Mouse (Mus musculus) gonadal fat pad, adult 2 months (tissue): ENCODE data around the gene Ttbk2. TPM values are rescaled to one million over a fixed set of nuclear protein-coding genes. Genes with fewer than 3 reads are reported as not detected.
A peak's percentile ranks its signal among the peaks of the same experiment; 100 is the strongest.

Source experiments
- DNase-seq: peaks from one replicate; pipeline ENCODE4 v3.0.0-alpha.2; 2012; ENCODE audit warnings: low read depth
- polyA plus RNA-seq: library from polyadenylated mRNA; depleted of rRNA; stranded (reverse); fragments of >200 nt; gene quantifications from 2 replicates; pipeline ENCODE4 v1.2.3, GENCODE M21; 2012

Ttbk2 gene
- polyA plus RNA-seq, 1 experiment: 3.1 TPM

DNA sequence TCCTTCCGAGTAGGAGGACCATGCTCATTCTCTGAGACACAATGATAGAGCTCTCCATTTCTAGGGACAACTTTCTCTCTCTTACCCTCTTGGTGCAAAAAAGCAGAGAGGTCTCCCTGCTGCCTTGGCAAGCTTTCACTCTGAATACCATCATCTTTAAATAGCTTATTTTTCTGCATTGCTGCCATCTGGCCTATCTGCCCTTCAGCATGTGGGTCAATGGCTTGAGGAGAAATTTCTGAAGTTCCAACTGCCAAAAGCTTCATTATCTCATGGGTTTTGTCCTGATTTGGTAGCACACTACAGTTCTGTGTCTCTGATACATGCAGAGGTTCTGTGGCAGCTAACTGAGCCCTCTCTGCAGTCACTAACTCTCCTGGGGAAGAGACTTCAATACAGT is 104.9 kb downstream of the Ttbk2 start:
- DNase-seq: no peak

DNA sequence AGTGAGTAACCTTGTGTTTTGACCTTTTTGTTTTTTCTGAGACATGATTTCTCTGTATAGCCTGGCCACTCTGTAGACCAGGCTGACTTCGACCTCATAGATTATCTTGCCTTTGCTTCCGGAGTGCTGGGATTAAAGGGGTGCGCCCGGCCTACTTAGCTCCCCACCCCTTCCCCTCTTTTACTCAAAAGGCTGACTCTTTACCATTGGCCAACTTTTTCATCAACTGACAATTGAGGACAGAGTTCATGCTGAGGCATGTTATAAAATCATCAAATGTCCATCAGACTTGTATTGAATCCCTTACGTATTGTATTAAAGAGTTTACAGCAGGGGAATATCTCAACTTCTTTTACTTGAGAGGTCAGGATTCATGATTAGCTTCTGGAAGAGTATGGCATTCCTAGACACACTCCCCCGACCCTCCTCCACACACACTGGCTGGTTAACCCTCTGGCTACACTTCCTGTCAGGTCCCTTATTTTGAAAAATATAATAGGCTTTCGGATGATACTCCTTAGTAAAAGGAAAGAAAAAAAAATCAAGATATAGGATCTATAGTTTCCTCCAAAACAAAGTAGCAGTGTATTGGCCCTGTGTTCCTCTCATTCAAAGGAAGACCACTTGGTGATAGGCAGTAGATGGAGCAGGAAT is 118.4 kb downstream of the Ttbk2 start:
- DNase-seq: no peak

DNA sequence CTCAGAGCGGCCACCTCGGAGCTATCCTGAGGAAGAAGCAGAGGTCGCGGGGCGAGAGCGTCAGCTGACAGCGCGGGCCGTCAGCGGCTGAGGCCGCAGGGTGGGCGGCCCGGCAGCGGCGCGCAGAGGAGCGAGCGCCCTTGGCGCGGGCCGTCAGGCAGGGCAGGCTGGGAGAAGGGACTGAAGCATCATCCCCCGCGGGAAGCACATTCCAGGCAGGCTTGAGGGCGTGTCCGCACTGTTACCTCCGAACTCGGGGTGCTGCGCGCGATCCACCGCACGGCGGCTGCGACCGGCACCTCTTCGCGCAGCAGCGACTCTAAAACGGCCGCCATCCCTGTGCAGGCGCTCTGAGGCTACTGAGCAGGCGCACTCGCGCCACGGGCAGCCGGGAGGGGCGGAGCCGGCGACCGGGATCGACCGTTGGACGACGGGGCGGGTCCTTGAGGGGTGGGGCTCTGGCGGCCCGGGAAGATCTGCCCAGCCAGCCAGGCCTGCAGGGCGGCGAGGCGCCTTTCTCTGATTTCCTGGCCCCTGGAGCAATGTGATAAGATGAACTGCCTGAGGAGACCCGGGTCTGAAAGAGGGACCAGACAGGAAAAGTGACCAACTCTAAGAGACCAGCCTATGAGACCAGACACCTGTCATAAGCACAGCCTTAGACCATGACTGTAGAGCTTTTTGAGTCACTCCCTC is 119.1 kb downstream of the Ttbk2 start:
- no peak for DNase-seq

DNA sequence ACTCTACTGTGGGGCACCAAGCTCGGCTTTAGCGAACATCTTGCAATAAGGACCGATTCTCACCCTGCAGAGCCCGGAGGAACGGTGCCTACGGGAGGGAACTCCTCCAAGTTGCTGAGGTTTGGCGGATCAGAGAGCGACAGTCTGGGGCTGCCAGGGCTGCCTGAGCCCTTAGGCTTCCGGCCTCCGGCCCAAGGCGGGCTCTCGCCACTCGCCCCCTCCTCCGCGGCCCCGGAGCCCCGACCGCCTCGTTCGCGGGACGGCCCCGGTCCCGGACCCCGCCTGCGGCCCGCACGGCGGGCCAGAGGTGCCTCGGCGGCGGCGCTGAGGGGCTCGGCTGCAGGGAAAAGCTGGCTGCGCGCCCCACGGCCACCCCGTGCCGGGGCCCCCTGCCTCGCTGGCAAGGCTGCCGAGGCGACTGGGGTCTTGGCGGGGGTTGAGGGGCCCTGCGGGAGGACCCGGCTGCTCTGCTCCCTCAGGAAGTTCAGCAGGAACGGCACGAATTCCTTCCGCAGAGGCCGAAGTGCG is 119.7 kb downstream of the Ttbk2 start:
- DNase-seq: no peak

DNA sequence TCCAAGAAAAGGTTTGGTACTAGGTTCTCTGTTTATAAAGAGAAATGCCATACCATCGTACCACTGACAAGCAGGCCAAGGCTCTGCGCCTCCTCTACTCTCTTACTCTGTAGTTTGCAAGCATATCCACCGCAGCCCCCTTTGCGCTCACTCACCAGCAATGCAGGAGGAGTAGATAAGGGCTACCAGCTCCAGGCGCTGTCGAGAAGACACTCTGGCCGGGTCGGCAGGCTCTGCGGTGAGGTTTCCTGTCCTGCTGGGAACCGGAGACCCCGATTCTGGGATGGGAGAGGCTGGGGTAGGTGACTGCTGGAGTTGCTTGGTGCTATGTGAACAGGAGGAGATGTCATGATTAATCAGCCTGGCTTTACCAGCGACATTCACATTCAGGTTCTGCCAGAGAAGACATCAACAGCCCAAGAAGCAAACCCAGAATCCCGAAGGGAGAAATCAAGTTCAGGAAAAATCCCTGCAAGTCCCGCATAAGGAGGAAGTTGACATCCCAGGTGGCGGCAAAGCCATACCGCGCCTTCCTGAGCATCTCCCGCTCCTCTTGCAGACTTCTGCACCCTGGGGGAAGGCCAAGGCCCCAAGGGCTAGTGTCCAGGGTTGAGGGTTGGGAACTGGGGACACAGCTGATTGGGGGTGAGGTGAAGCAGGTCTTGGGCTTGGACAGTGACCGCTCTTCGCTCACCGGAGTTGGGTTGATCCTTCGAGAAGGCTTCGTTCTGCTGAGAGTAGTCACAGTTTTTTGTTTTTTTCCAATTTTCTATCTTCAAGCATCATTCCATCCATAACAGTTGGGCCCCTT is 120.4 kb downstream of the Ttbk2 start:
- no peak for DNase-seq

DNA sequence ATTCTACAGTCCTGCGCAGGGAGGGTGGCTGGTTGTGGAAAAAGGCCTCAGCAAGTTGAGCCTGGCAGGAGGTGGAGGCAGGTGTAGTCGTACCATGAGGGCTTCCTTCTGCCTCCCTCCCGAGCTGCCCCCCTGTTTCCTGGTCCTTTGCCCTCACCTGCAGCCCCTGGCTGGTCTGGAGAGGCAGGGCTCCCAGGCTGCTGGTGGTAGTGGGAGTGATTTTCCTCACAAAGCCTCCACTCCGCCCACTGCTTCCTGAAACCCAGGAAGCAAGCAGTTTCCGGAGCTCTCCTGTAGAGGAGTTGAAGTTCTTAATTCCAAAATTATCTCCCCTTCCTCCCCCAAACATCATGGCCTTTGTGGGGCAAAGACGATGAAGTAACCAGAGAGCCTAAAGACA is 126.2 kb downstream of the Ttbk2 start:
- DNase-seq: no peak

DNA sequence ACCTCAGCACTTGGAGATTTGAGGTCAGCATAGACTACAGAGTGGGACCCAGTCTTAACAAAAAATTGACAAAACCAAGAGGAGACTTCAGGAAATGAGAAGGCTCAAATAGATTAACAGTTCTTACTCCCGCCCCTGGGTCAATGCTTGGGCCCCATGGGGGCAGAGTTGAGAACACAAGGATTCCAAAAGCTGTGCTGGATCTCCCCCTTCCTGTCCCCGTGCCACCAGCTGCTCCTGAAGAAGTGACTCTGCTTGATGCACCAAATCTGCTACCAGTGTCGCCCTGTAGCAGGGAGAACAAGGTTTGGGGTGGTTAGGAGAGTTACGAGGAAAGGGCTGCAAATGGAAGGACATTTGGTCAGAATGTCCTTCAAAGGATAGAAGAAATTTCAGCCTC is 126.8 kb downstream of the Ttbk2 start:
- no peak for DNase-seq

DNA sequence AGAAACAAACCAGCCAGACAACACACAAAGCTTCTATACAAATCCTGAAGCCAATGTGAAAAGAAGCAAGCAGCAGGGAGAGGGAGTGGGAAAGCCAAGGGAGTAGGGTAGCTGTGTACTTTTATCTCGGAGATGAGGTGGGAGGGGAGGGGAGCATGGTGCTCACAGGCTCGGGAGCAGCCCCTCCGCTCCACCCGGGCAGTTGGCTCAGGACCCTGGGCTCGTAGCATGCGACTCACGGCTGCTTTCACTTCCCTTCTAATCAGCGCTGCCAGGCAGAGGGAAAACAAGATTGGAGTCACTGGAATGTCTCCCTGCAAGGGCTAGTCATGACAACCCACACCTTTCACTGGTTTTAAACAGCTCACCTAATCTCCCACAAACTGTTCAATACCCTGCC is 127.9 kb downstream of the Ttbk2 start:
- DNase-seq: no peak

DNA sequence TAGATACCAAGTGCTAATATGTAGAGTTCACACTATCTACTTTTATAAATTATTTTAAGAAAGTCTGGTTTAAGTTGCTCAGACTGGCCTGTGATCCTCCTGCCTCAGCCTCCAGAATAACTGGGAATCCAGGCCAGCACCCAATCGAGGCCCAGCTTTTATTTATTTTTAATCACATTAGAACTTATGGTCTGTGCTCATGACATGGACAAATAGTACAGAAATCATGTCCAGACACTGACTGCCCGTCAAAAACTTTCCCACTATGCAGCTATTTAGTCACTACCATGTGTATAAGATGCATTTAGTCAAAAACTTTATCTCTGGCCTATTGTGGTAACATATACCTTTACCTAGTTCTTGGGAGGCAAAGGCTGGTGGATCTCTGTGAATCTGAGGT is 128.5 kb downstream of the Ttbk2 start:
- DNase-seq: no peak

DNA sequence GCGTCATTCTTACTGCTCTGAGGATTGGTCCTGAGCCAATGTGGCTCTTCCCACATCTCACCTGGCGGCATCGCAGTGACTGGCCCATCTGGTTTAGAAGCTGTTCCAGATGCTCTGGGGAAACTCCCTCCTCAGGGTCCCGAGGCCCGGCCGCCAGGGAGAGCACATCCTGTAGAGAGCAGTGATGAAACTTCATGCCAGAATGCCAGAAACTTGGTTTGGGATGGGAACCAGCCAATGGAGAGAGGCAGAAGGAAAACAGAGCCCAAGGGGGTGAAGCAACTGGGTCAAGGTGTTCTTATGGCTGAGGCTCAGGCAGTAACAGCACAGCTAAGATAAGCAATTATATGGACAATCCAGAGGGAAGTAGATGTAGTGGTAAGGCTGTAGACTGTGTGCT is 129.6 kb downstream of the Ttbk2 start:
- DNase-seq: peak; percentile 84

DNA sequence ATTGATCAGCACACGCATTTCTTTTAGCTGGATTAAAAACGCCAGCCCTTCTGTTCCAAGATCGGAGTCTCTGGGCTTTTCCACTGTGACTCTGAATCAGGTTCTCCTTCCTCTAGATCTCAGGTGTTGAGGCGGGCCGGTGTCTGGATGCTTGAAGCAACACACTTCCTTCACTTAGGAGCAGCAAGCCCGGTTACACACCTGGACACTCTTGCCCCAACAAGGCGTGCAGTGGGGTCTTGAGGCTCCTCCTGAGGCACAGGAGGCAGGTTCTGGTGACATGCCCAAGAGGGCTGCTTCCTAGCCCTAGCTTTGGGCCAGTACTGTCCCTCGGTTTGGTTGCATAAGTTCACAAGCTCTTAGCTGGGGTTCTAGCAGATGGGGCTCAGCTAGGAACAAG is 131.9 kb downstream of the Ttbk2 start:
- DNase-seq: no peak

DNA sequence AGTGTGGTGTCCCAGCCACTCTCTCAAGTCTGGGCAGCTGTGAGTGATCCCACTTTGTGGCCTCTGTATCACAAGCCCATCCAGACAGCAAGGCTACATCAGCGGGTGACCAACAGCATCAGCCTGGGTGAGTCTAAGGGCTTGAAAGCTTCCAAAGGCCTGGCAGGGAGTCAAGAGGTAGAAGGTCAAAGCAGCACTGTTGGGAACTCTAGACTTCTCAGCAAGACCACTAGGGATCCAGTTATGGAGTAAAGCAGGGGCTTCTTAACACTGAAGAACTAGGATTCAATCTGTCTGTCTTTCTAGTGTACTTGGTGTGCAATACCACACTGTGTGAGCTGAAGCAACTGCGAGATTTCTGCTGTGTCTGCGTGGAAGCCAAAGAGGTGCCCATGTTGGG is 137.0 kb downstream of the Ttbk2 start:
- no peak for DNase-seq

DNA sequence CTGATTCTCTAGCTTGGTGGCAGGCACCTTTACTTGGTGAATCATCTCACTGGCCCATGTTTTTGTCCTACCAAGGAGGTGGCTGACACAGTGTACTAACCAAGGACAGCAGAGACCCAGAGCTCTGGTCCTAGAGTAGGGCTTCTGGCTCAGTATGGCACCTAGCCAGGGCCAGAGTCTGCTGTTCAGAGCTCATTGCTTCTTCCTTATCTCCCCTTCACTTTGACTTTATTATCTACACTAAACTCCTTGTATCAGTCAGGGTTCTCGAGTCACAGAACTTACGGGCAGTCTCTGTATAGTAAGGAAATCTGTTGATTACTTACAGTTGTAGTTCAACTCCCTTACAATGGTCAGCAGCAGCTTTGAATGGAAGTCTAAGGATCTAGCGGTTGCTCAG is 139.5 kb downstream of the Ttbk2 start:
- no peak for DNase-seq

DNA sequence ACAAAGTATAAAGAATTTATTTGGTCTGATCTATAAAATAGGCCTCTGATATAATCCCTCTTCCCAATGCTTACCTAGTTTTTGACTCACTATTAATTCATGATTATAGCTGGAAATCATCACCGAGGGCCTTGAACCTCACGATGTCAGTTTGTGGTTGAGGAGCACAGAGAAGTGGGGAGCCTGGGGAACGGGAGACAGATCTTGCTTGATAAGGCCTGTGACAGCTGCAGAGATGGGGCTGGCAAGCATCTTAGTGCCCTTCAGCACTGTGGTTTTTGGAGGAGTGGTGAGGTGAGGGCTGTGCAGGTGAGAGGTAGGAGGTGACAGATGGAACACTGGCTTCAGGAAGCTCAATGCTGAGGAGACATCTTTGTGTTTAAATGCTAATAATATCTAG is 140.2 kb downstream of the Ttbk2 start:
- DNase-seq: no peak

DNA sequence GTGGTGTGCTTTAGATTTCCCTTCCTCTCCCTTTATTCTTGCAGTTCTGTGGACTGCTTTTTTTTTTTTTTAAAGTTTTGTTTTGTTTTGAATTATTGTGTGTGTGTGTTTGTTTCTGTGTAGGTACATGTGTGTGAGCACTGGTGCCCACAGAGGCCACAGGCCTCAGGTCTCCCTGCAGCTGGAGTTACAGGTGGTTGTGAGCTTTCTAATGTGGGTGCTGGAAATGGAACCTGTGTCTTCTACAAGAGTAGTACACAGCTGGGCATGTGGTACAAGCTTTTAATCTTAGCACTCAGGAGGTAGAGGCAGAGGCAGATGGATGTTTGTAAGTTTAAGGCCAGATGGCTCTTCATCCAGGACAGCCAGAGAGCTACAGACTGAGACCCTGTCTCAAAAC is 143.4 kb downstream of the Ttbk2 start:
- DNase-seq: no peak

DNA sequence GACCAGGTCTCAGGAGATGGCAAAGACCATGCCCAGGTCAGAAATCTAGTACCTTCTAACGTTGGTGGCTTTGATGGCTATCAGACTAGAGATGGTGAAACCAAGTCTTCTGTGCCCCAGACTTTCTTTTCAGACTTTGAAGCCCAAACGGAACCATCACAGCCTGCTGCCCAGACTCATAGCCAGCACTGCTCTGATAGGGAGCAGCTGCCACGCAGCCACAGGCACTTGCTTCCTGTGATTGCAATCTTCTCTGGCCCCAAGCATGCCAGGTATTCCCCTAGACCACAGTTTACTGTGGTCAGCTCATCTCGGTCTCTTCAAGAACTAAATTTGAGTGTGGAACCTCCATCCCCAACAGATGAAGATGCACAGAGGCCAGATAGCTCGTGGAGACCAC is 147.7 kb downstream of the Ttbk2 start:
- no peak for DNase-seq

DNA sequence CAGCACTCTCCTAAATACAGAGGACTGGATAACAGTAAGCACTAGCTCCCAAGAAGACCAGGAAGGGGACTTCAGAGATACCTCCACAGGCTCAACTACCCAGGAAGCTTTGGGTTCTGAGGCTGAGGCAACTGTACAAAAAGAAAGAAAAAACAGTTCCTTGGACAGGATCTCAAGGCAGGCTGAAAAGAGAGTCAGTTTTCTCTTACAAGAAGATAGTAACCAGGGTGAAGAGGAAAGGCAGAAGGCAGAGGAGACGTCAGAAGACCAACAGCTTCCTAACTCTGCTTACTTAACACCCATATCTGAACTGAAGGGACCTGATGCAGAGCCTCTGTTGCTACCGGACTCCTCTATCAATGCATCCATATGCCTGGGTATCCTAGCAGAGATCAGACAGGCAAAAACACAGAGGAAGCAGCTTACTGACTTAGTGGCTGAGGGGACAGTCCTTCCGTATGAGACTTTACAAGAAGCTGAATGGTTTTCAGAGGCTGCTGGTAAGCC is 150.0 kb downstream of the Ttbk2 start:
- DNase-seq: no peak

DNA sequence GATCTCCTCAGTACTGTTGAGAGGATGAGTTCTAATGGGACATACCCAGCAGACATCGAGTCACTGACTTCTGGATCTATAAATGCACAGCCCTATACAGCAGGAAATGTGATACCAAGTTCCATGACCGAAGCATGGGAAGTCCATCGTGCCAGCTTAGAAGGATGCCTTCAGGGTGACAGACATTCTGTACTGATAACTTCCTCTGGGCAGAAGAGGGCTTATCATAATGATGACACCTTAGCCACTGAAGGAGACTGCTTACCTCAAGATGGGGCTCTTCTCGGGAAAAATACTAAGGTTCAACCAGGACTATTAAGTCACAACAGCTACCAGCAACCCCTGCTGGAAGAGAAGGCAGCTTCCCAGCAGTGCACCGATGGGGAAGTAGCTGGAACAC is 152.6 kb downstream of the Ttbk2 start:
- DNase-seq: no peak
